Mouse (Mus musculus) induced T-regulatory cell, adult 2 months (primary cell): ENCODE results near the gene Farp1.
A peak's percentile ranks its signal among the peaks of the same experiment; 100 is the strongest.

Experiments
- DNase-seq: peaks from one replicate; pipeline ENCODE4 v3.0.0-alpha.2; 2012; ENCODE audit warnings: low read depth

The Farp1 gene

DNA sequence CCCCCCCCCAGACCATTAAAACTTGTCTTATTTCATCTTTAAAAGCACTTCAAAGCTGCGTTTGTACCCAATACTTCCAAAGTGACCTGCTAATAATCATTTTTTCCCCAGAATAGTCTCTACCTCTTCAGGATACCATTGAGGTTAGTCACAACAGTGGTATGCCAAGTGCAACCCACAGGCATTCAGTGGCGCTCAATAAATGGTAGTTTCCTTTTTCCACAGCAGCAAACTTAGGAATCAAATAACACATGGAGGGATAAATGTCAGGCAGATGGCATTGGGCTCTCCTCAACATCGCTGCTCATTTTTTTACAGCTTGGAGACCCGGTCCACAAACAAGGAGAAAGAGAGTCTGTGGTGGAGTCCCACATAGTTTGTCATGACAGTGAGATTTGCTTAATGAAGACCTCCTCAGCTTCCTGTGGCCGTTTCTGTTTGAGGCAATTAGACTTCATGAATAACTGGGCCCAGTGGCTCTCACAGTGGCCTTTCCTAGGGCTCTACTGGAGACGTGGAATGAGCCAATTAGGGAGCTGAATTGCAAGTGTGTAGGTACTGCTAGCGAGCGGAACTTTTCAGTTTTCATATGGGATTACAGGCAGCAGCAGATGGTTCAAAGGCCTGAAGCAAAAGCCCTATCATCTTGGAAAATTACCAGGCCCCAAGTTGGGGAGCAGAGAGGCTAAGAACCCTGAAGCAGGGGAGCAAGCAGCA lies 148.6 kb downstream of the Farp1 start:
- DNase-seq, result no peak

DNA sequence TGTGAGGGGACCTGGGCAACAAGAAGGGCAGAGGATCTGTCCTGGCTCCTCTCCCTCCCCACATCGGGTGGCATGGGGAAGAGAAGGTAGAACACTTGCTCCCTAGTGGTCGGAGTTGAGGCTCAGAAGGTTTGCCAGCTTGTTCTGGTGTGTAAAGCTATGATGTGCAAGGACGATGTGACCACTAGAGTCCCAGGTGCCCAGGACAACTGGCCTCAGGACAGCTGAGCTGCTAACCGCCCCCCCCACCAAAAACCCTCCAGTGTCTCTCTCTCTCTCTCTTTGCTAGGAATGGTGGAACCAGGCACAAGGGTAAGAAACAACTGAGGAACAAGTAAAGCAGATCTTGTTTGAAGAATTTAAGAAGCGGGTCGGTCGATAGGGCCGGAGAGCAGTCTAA lies 149.4 kb downstream of the Farp1 start:
- no peak for DNase-seq

DNA sequence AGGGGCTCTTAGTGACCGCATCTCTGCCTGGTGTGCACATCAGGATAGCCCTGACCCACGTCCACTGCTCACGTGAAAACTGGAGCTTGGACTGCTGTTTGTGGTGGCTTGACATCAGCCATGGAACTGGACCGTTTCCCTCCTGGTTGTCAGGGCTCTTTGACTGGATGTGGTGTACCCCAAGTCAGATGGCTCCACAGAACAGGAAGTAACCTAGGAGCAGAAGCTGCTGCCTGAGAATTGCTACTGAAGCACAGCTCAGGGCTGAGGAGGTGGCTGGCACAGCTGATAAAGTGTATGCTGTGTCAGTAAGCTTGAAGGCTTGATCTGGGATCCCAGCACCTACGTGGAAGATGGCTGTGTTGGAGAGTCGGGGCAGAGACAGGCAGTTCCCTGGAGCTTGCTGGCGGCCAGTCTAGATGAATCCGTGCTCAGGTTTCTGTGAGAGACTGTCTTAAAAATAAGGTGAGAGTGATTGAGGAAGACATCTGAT lies 151.4 kb downstream of the Farp1 start:
- DNase-seq, result no peak

DNA sequence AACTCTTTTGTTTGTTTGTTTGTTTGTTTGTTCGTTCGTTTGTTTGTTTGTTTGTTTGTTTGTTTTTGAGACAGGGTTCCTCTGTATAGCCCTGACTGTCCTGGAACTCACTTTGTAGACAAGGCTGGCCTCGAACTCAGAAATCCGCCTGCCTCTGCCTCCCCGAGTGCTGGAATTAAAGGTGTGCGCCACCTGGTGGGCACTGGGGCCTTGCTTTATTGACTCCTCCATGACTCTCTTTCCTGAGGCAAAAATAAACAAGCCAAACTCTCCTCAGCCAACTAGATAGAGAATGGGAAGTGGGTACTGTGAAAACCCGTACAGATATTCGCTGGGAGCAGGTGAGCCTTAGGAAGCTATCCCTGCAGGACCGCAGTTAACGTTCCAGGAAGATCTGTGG lies 154.8 kb downstream of the Farp1 start:
- DNase-seq, result peak; percentile 60

DNA sequence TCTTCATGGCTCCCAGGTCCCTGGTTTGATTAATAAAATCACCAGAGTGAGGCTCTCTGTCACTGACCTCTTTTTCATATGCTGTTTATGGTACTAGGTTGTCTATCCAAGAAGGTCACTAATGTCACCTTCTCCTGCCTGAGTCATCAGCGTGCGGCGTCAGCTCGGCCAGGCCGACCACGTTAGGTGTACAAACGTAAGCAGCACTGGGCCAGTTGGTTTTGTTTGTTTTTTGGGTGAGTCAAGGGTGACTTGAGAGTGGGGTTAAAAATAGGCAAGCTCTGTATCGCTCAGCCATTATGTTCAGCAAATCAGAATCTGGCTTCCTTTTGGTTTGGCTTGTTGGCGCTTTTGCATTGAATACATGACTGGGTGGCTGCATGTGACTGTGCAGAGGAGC lies 155.4 kb downstream of the Farp1 start:
- DNase-seq, result no peak

DNA sequence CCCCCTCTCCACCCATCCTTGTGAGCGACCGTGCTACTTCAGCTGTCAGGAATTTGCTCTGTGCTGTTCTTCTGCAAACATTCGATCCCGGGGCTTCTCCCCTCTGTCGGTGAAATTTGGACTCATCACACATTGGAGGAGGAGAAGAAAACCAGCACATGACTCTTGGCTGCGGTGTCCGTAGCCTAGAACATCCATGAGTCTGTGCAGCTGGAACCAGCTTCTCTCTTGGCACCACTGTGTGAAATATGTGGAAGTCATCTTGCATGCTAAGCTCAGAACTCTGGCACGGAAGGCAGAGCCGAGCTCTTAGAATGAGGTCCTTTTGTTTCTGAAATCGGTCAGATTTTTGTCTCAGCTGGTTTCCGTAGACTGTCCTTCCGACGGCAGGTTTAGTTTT lies 156.7 kb downstream of the Farp1 start:
- DNase-seq, result no peak

DNA sequence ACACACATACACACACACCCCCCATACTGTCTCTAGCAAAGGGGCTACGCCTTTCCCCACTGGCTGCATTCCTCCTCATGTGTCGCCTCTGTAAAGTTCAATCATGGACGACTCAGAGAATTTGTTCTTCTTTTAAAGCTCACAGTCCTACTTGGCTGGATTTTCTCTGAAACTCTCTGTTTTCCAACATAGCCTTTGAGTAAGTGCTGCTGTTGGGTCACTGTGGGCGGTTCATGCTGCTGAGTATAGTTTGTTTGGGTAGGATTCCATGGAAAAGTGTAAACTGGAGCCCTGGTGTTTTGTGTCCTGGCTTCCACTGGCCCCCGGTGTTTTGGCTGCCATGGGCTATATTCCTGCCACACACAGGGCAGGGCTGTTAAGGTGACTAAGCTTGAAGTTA lies 157.4 kb downstream of the Farp1 start:
- DNase-seq, result no peak

DNA sequence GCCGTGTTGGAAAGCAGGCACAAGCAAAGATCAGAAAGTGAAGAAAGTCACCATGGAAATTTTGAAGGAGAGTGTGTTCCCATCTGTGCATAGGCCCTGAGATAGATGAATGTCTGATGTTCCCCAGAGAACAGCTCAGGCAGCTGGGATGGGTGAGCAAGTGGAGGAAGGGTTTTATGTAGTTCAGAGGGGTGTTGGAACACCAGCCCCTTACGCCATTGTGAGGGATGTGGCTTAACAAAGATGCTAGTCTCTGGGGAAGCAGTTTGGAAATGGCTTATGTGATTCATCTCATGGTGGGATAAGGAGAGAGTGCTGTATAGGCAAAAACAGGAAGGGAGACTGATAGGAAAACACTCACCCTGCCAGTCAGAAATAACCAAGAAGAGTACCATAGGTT lies 159.0 kb downstream of the Farp1 start:
- DNase-seq, result no peak

DNA sequence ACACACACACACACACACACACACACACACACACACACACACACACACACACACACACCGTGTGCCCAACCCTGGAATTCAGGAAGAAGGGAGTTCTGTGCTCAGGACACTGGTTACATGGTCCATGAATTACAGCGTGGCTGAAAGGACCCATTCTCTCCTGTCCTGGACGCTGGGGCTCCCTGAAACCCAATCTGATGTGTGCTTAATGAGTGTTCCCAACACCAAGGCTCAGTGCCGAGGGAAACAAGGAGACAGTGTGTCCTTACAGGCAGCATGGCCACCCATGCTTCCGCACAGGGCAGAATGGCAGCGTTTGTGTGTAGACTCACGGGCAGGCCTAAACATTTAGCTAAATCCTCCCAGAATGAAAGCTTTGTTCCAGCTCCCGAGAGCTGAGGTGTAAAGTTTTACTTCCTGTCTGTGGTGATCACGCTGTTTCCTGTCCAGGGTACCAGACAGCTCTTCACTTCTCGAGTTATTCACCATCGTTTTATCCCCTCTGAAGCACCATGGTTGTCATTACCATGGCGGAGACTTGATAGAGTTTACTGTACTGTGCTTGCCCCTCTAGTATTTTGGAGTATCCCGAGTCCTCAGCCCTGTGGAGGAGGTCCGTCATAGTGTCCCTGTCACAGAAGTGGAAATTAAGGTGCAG lies 164.0 kb downstream of the Farp1 start:
- peak; percentile 38 for DNase-seq

DNA sequence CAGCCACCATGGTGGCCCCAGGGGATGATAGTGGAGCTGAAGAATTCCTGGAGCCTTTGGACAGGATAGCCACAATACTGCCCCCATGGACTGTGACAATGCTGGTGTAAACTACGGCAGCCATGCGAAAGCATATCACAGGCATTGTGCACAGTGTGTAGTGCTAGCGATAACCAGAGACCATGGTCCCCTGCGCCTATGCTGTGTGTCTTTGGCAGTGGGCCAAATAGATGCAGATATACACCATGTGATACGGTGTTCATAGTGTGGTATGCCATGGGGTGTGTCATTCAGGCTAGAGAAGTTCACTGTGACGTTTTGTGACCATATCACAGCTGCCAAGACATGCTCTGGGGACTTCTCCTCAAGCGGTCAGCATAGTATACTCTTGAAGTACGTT lies 164.8 kb downstream of the Farp1 start:
- DNase-seq, result no peak

DNA sequence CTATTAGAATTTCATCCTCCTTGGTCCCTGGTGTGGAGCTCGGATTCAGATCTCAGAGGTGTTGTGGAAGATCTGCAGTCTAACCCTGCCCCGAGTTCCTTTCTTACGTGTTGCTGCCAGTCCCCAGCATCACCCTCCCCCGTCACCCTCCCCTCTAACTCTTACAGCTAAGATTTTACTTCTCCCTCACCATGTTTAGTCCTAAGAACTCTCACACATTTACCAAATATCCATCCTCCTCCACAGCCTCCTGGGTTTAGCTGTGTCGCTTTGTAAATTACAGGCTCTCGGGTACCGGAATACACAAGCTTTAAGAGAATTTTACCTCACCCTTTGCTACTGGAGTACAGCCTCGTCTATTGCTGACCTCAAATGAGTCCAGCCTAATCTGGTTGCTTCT lies 165.4 kb downstream of the Farp1 start:
- DNase-seq, result no peak

DNA sequence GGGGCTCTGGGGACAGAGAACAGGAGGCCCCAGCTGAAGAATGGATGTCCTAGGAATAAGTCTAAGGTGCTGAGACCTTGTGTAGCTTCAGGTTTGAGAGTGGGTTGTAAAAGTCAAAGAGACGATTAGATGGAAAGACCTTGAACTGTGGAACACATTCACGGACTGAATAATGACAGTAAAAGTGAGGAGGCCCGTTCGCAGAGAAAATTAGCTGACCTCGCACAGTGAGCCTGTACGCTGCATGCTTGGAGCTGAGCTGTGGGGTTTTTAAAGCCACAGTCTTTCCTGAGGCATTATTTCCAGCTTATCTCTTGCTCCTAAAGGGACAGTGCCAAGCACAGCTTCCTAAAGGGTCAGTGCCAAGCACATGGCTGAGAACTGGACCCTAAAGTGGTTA lies 166.2 kb downstream of the Farp1 start:
- no peak for DNase-seq

DNA sequence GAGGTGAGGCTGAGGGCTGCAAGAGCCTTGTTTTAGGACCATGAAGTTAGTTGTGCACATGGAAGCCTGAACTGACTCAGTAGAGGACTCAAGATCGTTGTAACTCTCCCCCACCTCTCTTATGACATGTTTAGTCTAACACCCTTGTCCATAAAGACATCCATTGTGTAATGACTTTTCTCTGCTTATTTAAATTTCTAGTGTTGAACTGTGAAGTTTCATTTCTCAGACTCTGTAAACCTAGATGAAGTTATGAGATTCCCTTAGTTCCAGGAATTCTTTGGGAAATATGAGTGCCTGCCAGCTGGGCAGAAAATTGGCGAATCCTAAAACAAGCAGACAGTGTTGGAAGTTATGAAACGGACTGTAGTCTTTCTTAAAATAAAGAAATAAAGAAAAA lies 170.5 kb downstream of the Farp1 start:
- no peak for DNase-seq

DNA sequence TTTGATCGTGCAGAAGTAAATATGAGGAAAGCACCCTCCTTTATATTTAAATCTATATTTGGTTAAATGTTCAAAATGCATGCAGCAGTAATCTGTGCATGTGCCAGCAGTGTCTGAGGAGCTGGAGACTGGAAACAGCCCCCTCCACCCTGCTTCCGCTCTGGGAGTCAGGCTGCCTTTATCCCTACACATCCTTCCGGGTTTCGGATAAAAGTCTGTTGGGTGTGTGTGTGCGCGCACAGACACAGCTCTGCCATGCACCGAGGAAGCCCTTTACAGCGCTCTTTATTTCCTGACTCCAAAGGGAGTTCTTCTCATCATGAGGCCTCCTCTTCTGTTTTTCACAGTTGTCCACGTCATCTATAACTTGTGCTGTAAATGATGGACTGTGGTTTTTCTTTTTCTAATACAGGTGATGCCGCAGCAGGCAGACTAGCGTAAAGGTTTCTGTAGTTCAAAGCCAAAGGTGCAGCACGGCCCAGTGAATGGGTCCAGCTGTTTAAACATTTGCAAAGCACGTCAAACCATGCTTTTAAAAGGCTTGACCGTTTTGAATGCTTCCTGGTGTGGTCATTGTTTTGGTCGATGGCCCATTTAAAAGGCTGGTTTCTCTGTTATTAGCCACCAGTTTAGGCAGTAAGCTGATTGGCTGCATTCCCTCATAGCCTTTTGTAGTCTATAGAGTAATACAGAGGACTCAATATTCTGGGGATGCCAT lies 172.6 kb downstream of the Farp1 start:
- no peak for DNase-seq

DNA sequence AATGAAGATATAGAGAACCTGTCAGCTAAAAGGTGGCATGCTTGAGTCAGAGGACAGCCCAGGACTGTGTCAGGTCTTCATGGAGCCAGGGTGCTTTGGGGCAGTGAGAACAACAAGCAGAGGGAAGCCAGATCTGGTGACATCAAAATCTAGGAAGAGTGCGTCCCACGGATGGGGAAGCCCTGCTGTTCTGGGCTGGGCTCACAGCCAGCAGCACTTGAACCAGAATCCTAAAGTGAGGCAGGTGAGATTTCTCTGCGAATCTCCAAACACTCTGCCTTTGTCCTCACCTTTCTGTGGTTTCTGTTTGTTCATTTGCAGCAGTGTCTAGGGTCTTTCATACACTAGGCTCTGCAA lies 173.1 kb downstream of the Farp1 start:
- no peak for DNase-seq

DNA sequence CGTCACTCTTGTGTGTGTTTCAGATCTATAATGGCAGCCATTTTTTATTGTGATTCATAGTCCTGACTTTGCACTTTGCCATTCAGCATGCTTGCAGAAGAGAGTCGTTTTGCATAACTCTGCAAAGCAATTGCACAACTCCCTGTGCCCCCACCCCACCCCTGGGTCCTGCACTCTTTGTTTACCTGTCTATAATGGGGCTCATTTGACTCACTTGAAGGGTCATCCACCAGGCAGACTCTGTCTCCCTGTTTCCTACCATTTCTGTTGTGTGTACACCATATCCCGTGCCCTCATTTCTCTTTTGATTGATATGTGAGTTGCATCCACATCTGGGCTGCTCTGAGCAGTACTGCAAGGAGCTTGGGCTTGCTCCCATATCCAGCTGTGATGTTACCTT lies 175.3 kb downstream of the Farp1 start:
- no peak for DNase-seq

DNA sequence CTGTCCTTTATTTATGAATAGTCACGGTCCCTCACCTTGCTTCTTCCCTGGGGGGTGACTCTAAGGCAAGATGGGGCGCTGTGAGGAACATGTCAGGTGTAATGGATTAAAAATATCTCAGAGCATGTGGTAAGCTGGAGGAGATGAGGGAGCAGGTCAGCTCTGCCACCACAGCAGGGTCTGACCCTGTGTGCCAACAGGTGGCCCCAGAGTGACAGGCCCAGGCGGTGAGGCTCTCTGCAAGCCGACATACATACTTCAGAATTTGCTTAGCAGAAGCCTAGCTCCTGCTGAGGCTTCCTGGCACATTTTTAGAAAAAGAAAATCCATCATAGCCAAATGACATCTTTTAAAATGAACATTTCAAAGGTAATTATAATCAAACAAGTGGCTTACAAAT lies 178.7 kb downstream of the Farp1 start:
- no peak for DNase-seq

DNA sequence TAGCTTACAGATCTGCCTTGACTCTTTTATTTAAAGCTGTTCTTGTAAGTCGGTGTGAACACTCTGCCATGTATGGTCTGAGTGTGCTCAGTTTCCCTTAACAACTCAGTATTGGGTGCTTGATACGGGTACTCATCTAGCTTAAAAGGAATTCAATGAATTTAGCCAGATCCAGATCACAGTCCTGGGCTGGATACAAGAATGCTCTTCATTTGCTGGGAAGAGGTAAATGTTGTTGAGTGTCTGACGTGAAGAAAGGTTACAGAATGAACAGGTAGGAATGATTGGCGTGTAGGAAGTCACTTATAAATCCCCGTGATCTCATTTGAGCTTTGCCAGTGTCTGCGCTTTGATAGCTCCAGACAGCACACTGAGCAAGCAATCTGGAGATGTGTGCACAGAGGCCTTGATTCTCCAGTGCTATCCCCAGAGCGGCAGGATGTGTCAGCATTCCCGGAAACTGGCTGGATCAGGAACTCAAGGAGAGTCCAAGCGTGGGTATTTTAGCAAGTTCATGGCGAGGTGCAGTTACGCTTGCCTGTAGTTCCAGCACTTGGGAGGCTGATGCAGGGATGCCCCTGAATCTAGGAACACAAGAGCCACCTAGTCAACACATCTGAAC lies 179.7 kb downstream of the Farp1 start:
- DNase-seq, result no peak

DNA sequence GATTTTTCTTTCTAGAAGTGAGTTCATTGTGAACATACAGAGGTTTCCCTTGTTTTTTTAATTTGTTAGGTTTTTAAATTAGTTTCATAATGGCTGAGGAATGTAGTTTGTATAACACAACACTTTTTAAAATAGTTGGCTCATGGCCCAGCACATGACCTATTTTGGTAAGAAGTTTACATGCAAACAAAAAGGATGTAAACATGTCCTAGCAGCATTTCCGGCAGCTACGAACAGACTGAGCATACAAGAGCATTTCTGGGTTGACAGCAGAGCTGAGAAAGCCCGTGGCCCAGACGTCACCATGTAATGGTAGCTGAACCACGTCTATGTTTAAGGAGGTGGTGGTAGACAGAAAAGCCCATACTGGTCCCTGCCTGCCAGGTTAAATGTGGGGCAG lies 180.8 kb downstream of the Farp1 start:
- DNase-seq, result no peak

DNA sequence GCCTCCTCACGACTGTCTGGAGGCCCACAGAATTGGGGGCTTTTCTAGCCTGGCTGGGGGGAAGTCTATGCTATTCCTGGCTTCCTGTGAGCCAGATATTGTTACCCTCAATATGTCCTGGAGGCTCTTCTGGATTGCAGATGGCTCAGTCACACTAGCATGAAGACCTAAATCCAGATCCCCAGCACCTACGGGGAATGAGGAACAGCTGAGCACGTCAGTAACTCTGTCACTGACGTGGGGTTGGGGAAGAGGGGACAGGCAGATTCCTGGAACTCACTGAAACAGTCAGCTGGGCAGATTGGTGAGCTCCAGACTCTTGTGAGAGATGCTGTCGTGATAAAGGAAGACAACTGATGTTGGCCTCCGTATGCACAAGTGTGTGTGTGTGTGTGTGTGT lies 181.7 kb downstream of the Farp1 start:
- no peak for DNase-seq

DNA sequence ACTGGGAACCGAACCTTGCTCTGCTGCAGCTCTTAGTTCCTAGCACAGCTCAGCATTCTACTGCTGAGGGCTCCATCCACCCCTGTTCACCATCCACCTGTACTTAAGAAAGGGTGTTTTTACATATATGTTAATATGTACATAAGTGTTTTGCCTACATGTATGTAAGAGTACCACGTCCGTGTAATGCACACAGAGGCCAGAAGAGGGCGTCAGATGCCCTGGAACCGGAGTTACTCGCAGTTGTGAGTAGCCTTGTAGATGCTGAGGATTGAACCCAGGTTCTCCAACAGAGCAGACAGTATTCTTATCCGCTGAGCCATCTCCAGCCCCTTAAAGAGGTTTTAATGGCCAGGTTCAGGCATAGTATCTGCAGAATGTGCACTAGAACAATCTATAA lies 183.6 kb downstream of the Farp1 start:
- DNase-seq, result peak; percentile 41

DNA sequence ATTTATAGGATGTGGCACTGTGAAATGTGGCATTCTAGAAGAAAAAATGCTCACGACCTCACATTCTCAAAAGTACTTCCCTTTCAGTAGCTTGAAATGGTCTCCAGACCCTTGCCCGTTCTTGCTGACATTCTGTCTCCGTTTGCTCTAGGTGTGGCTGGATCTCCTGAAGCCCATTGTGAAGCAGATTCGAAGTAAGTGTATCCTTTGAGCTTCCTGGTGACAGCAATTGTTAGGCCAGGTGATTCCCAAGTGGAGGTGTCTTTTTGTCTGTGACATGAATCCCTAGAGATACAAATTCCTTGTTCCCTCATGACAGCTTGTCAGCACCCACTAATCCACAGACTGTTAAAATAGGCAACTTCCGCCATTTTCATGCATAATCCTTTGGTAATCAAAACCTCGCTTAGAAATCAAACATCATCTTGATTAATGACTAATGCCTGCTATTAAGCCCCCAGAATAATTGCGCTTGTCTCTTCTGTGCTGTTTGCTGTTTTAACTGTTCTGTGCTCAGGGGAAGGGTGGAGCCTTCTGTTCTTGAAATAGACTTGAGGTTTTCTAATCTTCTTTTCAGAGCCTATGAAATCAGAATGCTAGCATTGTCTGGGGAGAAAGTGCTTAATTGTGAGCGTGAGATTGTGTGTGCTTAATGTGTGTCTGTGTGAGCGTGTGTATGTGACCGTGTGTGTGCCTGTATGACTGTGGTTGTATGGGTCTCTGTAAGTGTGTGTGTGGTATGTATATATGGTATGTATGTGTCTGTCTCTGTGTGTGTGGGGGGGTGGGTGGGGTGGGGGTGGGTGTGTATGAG lies 184.4 kb downstream of the Farp1 start:
- no peak for DNase-seq
